Mouse (Mus musculus) liver, postnatal 0 days (tissue): ENCODE data around the gene Prep.

Experiments
- CTCF ChIP-seq: sonication (generic); IDR thresholded peaks from 2 replicates; pipeline ENCODE4 v1.5.1; 2016; ENCODE audit warnings: antibody characterized with exemption, low read depth
- EP300 ChIP-seq: IDR thresholded peaks from 2 replicates; pipeline ENCODE4 v1.6.1; 2016; ENCODE audit warnings: antibody characterized with exemption, low read depth, mild to moderate bottlenecking

GRCm38 (mm10) chr10:45132371-45132770, 65.4 kb downstream of the Prep start:
- TF ChIP-seq CTCF (peak; percentile 76), EP300 (no peak)
